Mouse (Mus musculus) right cerebral cortex, postnatal 25 days (tissue): ENCODE data around the gene Gm11569.
"Not testable (repeated sequence)": the region's sequence is repeated elsewhere in the genome, so short reads cannot be mapped to it uniquely, and the experiment has no call there.

Experiments used
- DNase-seq: peaks from one replicate; pipeline ENCODE4 v3.0.0; 2022

The Gm11569 gene

DNA sequence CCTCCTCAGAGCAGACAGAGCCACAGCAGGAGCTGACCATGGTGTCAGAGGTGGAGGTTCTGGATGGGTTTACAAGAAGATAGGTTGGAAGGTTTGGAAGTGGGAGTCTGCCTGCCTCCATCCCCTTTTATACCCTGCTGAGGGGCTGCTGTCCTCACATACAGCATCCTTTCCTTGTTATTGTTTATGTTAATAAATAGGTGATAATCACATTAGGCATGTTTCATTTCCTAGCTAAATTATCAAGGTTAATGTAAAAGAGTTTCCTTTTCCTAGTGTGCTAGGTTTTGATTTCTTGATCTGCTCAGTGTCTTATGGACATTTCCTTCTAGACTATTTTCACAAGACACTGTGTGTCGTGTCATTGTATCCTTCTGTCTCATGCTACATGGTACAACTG lies at the start of gene Gm11569:
Gene Gm11569 (minus strand): TSS at position 101 of the 400 bp plus-strand sequence.
- DNase-seq, result not testable (repeated sequence)

GRCm38 (mm10) chr11:99846746-99847145 lies 48.0 kb upstream of the Gm11569 start:
- DNase-seq, result no peak

GRCm38 (mm10) chr11:99842185-99842584 lies 43.5 kb upstream of the Gm11569 start:
- DNase-seq, result no peak

GRCm38 (mm10) chr11:99837966-99838365 lies 39.2 kb upstream of the Gm11569 start, which contains the start of gene 2300003K06Rik:
2300003K06Rik (minus strand) TSS chr11:99838066.
- no peak for DNase-seq

DNA sequence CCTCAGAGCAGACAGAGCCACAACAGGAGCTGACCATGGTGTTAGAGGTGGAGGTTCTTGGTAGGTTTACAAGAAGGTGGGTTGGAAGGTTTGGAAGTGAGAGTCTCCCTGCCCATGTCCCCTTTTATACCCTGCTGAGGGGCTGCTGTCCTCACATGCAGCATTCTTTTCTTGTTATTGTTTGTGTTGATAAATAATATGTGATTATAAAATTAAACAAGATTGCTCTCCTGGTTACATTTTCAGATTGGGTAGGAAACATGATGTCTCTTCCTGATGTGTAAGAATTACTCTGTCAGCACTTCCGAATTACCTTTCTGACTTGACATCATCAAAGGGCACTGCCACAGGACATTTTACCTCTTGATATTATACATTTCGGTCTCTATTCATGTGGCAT lies 16.8 kb upstream of the Gm11569 start, which contains the start of gene Gm11564:
Gene Gm11564 (minus strand): TSS at position 101 of the 400 bp plus-strand sequence.
- not testable (repeated sequence) for DNase-seq

DNA sequence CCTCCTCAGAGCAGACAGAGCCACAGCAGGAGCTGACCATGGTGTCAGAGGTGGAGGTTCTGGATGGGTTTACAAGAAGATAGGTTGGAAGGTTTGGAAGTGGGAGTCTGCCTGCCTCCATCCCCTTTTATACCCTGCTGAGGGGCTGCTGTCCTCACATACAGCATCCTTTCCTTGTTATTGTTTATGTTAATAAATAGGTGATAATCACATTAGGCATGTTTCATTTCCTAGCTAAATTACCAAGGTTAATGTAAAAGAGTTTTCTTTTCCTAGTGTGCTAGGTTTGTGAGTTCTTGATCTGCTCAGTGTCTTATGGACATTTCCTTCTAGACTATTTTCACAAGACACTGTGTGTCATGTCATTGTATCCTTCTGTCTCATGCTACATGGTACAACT lies 11.1 kb upstream of the Gm11569 start, which contains the start of gene Krtap4-13:
Gene Krtap4-13 (minus strand): TSS at position 101 of the 400 bp plus-strand sequence.
- DNase-seq, result not testable (repeated sequence)

GRCm38 (mm10) chr11:99804346-99804745 lies 5.6 kb upstream of the Gm11569 start, which contains the start of gene Gm11554:
Gm11554 (minus strand) TSS chr11:99804446.
- not testable (repeated sequence) for DNase-seq

DNA sequence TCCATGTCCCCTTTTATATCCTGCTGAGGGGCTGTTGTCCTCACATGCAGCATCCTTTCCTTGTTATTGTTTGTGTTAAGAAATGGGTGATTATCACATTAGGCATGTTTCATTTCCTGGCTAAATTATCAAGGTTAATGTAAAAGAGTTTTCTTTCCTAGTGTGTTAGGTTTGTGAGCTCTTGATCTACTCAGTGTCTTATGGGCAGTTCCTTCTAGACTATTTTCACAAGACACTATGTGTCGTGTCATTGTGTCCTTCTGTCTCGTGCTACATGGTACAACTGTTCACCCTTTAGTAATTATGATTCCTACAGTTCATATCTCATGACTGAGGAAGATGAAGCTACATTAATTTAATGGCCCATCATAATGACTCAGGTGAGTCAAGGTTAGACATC lies 5.4 kb downstream of the Gm11569 start, which contains the start of gene Gm11596:
Gene Gm11596 (minus strand): TSS at position 101 of the 400 bp plus-strand sequence.
- DNase-seq, result no peak

GRCm38 (mm10) chr11:99784900-99785299 lies 13.8 kb downstream of the Gm11569 start, which contains the start of gene Krtap4-9:
Krtap4-9 (plus strand) TSS chr11:99785200.
- DNase-seq, result not testable (repeated sequence)

DNA sequence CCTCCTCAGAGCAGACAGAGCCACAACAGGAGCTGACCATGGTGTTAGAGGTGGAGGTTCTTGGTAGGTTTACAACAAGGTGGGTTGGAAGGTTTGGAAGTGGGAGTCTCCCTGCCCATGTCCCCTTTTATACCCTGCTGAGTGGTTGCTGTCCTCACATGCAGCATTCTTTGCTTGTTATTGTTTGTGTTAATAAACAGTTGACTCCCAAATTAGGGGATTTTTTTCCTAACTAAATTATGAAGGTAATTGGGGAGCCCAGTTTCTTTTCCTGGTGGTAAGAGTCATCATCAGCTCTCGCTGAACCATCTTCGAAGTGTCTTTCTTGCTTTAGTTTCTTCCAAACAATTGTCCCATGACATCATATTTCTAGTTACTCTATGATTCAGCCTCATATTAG lies 18.1 kb downstream of the Gm11569 start, which contains the start of gene Krtap4-8:
Gene Krtap4-8 (minus strand): TSS at position 101 of the 400 bp plus-strand sequence.
- DNase-seq, result no peak

DNA sequence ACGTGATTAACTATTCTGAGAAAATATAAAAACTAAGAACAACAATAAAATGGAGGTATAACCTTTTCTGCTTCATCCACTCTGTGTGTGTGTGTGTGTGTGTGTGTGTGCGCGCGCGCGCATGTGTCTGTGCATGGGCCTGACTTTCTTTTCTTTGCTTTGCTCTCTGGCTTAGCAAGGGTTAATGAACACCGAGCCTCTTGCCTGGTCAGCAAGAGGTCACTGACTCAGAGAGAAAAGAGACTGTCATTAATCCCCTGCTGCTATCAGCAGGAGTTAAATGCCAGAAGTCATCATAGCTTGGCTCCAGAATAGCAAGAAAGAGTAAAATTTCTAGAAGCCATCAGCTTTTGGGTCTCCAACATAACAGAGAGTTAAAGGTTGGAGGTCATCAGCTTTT lies 20.3 kb downstream of the Gm11569 start:
- DNase-seq, result no peak

- DNase-seq, result not testable (repeated sequence)
Measured at GRCm38 (mm10) chr11:99772813-99773212, 25.9 kb downstream of the Gm11569 start, which contains the start of gene Gm11595. Gm11595 (minus strand) TSS chr11:99772913.

DNA sequence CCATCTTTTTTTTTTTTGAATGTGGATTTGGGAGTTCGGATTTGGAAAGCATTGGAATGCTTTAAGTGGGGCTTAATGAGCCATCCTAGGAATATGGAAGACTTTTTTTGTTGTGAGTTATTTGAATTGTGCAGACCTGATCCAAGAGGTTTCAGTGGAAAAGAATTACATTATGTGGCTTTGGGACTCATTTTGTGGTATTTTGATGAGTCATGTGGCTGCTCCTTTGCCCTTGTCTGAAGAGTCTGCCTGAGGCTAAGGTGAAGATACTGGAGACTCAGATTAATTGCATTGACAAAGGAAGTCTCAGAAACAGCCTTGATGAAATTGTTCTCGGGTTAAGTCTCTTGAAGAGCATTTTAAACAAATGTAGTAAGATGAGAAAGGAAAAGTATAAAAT lies 30.3 kb downstream of the Gm11569 start:
- DNase-seq, result no peak

DNA sequence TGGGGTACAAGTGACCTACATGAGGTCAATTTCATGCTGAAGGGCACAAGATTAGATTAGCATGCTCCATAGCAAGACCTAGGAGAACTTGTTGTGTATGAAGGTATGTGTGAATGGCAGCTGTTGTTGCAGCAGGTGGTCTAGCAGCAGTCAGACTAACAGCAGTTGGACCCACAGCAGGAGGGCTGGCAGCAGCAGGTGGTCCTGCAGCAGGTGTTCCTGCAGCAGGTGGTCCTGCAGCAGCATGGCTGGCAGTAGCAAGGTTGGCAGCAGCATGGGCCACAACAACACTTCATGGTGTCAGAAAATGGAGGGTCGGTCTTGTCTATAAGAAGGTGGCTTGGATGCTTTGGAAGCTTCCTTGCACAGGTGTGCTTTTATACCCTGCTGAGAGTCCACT lies 39.9 kb downstream of the Gm11569 start:
- DNase-seq, result no peak
